Mouse (Mus musculus) intestine, embryonic 15.5 days (tissue): ENCODE results near the gene Setdb1. TPM values are rescaled to one million over a fixed set of nuclear protein-coding genes. Genes with fewer than 3 reads are reported as not detected.

Source experiments
- ATAC-seq: fragments of 200-750 bp; cut with Nextera tagmentation; 2 replicates; pipeline ENCODE4 v1.8.0; 2017; ENCODE audit warnings: moderate TSS enrichment, moderate library complexity
- H3K27ac ChIP-seq: fragments of 300-500 bp; sonication (generic); 2 replicates; pipeline ENCODE4 v1.5.1; 2015; ENCODE audit warnings: mild to moderate bottlenecking, inconsistent platforms
- H3K27me3 ChIP-seq: fragments of 300-500 bp; sonication (generic); replicated peaks from 2 replicates; pipeline ENCODE4 v1.6.1; 2015; ENCODE audit warnings: inconsistent platforms
- H3K36me3 ChIP-seq: fragments of 300-500 bp; sonication (generic); 2 replicates; pipeline ENCODE4 v1.6.1; 2015; ENCODE audit warnings: inconsistent platforms
- H3K4me1 ChIP-seq: fragments of 300-500 bp; sonication (generic); replicated peaks from 2 replicates; pipeline ENCODE4 v1.6.1; 2015; ENCODE audit warnings: inconsistent platforms
- H3K4me2 ChIP-seq: fragments of 300-500 bp; sonication (generic); replicated peaks from 2 replicates; pipeline ENCODE4 v1.6.1; 2015; ENCODE audit warnings: mild to moderate bottlenecking, inconsistent platforms
- H3K4me3 ChIP-seq: fragments of 300-500 bp; sonication (generic); replicated peaks from 2 replicates; pipeline ENCODE4 v1.5.1; 2015; ENCODE audit warnings: inconsistent platforms
- H3K9ac ChIP-seq: fragments of 300-500 bp; sonication (generic); 2 replicates; pipeline ENCODE4 v1.6.1; 2015; ENCODE audit warnings: inconsistent platforms
- H3K9me3 ChIP-seq: fragments of 300-500 bp; sonication (generic); 2 replicates; pipeline ENCODE4 v1.6.1; 2016; ENCODE audit warnings: inconsistent platforms
- WGBS: fragments of 180-500 bp; shearing (Covaris S2); methylation state at CpG from one replicate; pipeline ENCODE4 v1.1.7; 2015; 5-methylcytosine and 5-hydroxymethylcytosine counted together
- polyA plus RNA-seq: library from polyadenylated mRNA; unstranded; fragments of >200 nt; fragmentation: Nextera tagmentation; extraction: Ambion mirVana; gene quantifications from 2 replicates; pipeline ENCODE4 v1.2.1, GENCODE M21; 2015

Setdb1 gene
- polyA plus RNA-seq, 1 experiment from 2014 or later: 31.2 TPM

GRCm38 (mm10) chr3:95298018-95298417 is 59.0 kb downstream of the Setdb1 start:
- no peak overlapping the region for H3K27ac ChIP-seq

GRCm38 (mm10) chr3:95296103-95296469 is 60.9 kb downstream of the Setdb1 start:
- no peak for ATAC-seq
- Histone ChIP-seq H3K4me2 (no peak overlapping the region), H3K9me3 (no peaks in the 10 kb centered on the region), H3K4me3 (no peak overlapping the region), H3K9ac (no peak overlapping the region), H3K27me3 (no peaks in the 10 kb centered on the region), H3K36me3 (peaks cover 13% of the 10 kb centered on the region; the same call in 1 of the 2 replicates), H3K27ac (no peak overlapping the region), H3K4me1 (0 out of 2 replicates have a peak, but pooled peaks cover 14% of the 10 kb centered on the region)
- 11% methylated on average over 5 of the region's 5 CpGs for WGBS

More at GRCm38 (mm10) chr3:95298018-95298417, 59.0 kb downstream of the Setdb1 start:
- Histone ChIP-seq H3K4me1 (0 out of 2 replicates have a peak, but pooled peaks cover 10% of the 10 kb centered on the region), H3K9me3 (no peaks in the 10 kb centered on the region), H3K27me3 (no peaks in the 10 kb centered on the region), H3K36me3 (peaks cover 13% of the 10 kb centered on the region; the same call in 1 of the 2 replicates), H3K4me2 (no peak overlapping the region), H3K9ac (no peak overlapping the region), H3K4me3 (no peak overlapping the region)
- peak; percentile 77 for ATAC-seq
- WGBS: 71% methylated on average over 7 of the region's 7 CpGs

GRCm38 (mm10) chr3:95295321-95296102 is 61.5 kb downstream of the Setdb1 start:
- no peak for ATAC-seq
- H3K9ac ChIP-seq: no peak overlapping the region
- H3K36me3 ChIP-seq: peaks cover 13% of the 10 kb centered on the region; the same call in 1 of the 2 replicates
- no peaks in the 10 kb centered on the region for H3K27me3 ChIP-seq
- H3K4me3 ChIP-seq: no peak overlapping the region
- no peak overlapping the region for H3K27ac ChIP-seq
- no peaks in the 10 kb centered on the region for H3K9me3 ChIP-seq
- H3K4me1 ChIP-seq: 0 out of 2 replicates have a peak, but pooled peaks cover 15% of the 10 kb centered on the region
- WGBS: 73% methylated on average over 11 of the region's 11 CpGs
- no peak overlapping the region for H3K4me2 ChIP-seq

- Histone ChIP-seq H3K4me1 (peaks cover 15% of the 10 kb centered on the region; the same call in 1 of the 2 replicates), H3K9ac (no peak overlapping the region), H3K27ac (no peak overlapping the region), H3K9me3 (no peaks in the 10 kb centered on the region), H3K27me3 (no peaks in the 10 kb centered on the region), H3K36me3 (peaks cover 13% of the 10 kb centered on the region; the same call in 1 of the 2 replicates), H3K4me2 (no peak overlapping the region), H3K4me3 (no peak overlapping the region)
- whole genome bisulfite sequencing: 86% methylated on average over 5 of the region's 5 CpGs
- no peak for ATAC-seq
These were observed 62.3 kb downstream of the Setdb1 start for GRCm38 (mm10) chr3:95294718-95295117.

- Histone ChIP-seq H3K36me3 (peaks cover 13% of the 10 kb centered on the region; the same call in 1 of the 2 replicates), H3K27ac (no peak overlapping the region), H3K9ac (no peak overlapping the region), H3K4me3 (no peak overlapping the region), H3K4me1 (peaks cover 15% of the 10 kb centered on the region; the same call in 1 of the 2 replicates), H3K27me3 (no peaks in the 10 kb centered on the region), H3K9me3 (no peaks in the 10 kb centered on the region), H3K4me2 (no peak overlapping the region)
- 82% methylated on average over 7 of the region's 7 CpGs for WGBS
- ATAC-seq: no peak
These were observed 62.7 kb downstream of the Setdb1 start for GRCm38 (mm10) chr3:95294316-95294715.

GRCm38 (mm10) chr3:95293537-95293936 is 63.5 kb downstream of the Setdb1 start:
- H3K9me3 ChIP-seq: no peaks in the 10 kb centered on the region
- H3K9ac ChIP-seq: no peak overlapping the region
- H3K27ac ChIP-seq: no peak overlapping the region
- H3K27me3 ChIP-seq: no peaks in the 10 kb centered on the region
- peaks cover 15% of the 10 kb centered on the region for H3K36me3 ChIP-seq
- 71% methylated on average over 11 of the region's 11 CpGs for WGBS
- no peak for ATAC-seq
- H3K4me1 ChIP-seq: peaks cover 15% of the 10 kb centered on the region; the same call in 1 of the 2 replicates
- H3K4me2 ChIP-seq: no peak overlapping the region
- no peak overlapping the region for H3K4me3 ChIP-seq

- H3K4me2 ChIP-seq: no peak overlapping the region
- H3K4me1 ChIP-seq: peaks cover 15% of the 10 kb centered on the region; the same call in 1 of the 2 replicates
- no peaks in the 10 kb centered on the region for H3K27me3 ChIP-seq
- no peak overlapping the region for H3K9ac ChIP-seq
- peaks cover 18% of the 10 kb centered on the region for H3K36me3 ChIP-seq
- H3K9me3 ChIP-seq: no peaks in the 10 kb centered on the region
- no peak overlapping the region for H3K4me3 ChIP-seq
- no peak for ATAC-seq
- no peak overlapping the region for H3K27ac ChIP-seq
- WGBS: 92% methylated on average over 2 of the region's 2 CpGs
These were observed 64.1 kb downstream of the Setdb1 start for GRCm38 (mm10) chr3:95292899-95293298.

- H3K27ac ChIP-seq: peak overlapping the region; percentile 7; the same call in 1 of the 2 replicates
- peaks cover 22% of the 10 kb centered on the region for H3K36me3 ChIP-seq
These were observed 66.0 kb downstream of the Setdb1 start for GRCm38 (mm10) chr3:95291041-95291440.

GRCm38 (mm10) chr3:95290156-95290555 is 66.8 kb downstream of the Setdb1 start:
- Histone ChIP-seq H3K36me3 (peaks cover 18% of the 10 kb centered on the region), H3K9me3 (no peaks in the 10 kb centered on the region), H3K9ac (no peak overlapping the region), H3K27me3 (no peaks in the 10 kb centered on the region), H3K4me3 (no peak overlapping the region), H3K4me1 (peaks cover 11% of the 10 kb centered on the region; the same call in 1 of the 2 replicates), H3K4me2 (no peak overlapping the region), H3K27ac (no peak overlapping the region)
- WGBS: 68% methylated on average over 6 of the region's 6 CpGs
- ATAC-seq: no peak

More at GRCm38 (mm10) chr3:95291041-95291440, 66.0 kb downstream of the Setdb1 start:
- Histone ChIP-seq H3K4me1 (peaks cover 13% of the 10 kb centered on the region; the same call in 1 of the 2 replicates), H3K4me3 (no peak overlapping the region), H3K27me3 (no peaks in the 10 kb centered on the region), H3K4me2 (no peak overlapping the region), H3K9ac (no peak overlapping the region), H3K9me3 (no peaks in the 10 kb centered on the region)
- peak; percentile 27 for ATAC-seq
- 70% methylated on average over 4 of the region's 4 CpGs for WGBS

- no peak for ATAC-seq
- Histone ChIP-seq H3K4me2 (no peak overlapping the region), H3K36me3 (peaks cover 13% of the 10 kb centered on the region), H3K9ac (no peak overlapping the region), H3K4me1 (peaks cover 18% of the 10 kb centered on the region), H3K27ac (no peak overlapping the region), H3K27me3 (no peaks in the 10 kb centered on the region), H3K4me3 (no peak overlapping the region), H3K9me3 (no peaks in the 10 kb centered on the region)
- 93% methylated on average over 4 of the region's 4 CpGs for WGBS
These were observed 67.6 kb downstream of the Setdb1 start for GRCm38 (mm10) chr3:95289419-95289818.

- Histone ChIP-seq H3K27me3 (no peaks in the 10 kb centered on the region), H3K9me3 (no peaks in the 10 kb centered on the region), H3K9ac (no peak overlapping the region), H3K4me2 (no peak overlapping the region), H3K27ac (no peak overlapping the region), H3K4me1 (peaks cover 20% of the 10 kb centered on the region), H3K36me3 (peaks cover 9% of the 10 kb centered on the region), H3K4me3 (no peak overlapping the region)
- no peak for ATAC-seq
- WGBS: 92% methylated on average over 3 of the region's 3 CpGs
These were observed 69.5 kb downstream of the Setdb1 start for GRCm38 (mm10) chr3:95287541-95287940.

GRCm38 (mm10) chr3:95286510-95286909 is 70.5 kb downstream of the Setdb1 start:
- Histone ChIP-seq H3K4me1 (peaks cover 20% of the 10 kb centered on the region), H3K9ac (no peak overlapping the region), H3K27me3 (no peaks in the 10 kb centered on the region), H3K27ac (peak overlapping the region; percentile 40; the same call in 1 of the 2 replicates), H3K4me2 (no peak overlapping the region), H3K9me3 (no peaks in the 10 kb centered on the region), H3K4me3 (no peak overlapping the region), H3K36me3 (peaks cover 9% of the 10 kb centered on the region)
- WGBS: 82% methylated on average over 7 of the region's 7 CpGs
- ATAC-seq: no peak
